Mouse (Mus musculus) liver, embryonic 15.5 days (tissue): ENCODE results near the gene Tns3. TPM values are rescaled to one million over a fixed set of nuclear protein-coding genes. Genes with fewer than 3 reads are reported as not detected.

Experiments used
- ATAC-seq: fragments of 200-750 bp; cut with Nextera tagmentation; 2 replicates; pipeline ENCODE4 v1.8.0; 2017; ENCODE audit warnings: moderate number of reproducible peaks, mild to moderate bottlenecking, moderate library complexity; ENCODE audit not compliant: insufficient read depth
- H3K27ac ChIP-seq: fragments of 300-500 bp; sonication (generic); replicated peaks from 2 replicates; pipeline ENCODE4 v1.5.1; 2015; ENCODE audit warnings: mild to moderate bottlenecking, inconsistent platforms
- H3K27me3 ChIP-seq: fragments of 300-500 bp; sonication (generic); 2 replicates; pipeline ENCODE4 v1.6.1; 2015; ENCODE audit warnings: mild to moderate bottlenecking, inconsistent platforms
- H3K36me3 ChIP-seq: fragments of 300-500 bp; sonication (generic); replicated peaks from 2 replicates; pipeline ENCODE4 v1.6.1; 2015; ENCODE audit warnings: moderate library complexity, mild to moderate bottlenecking, inconsistent platforms
- H3K4me1 ChIP-seq: fragments of 300-500 bp; sonication (generic); replicated peaks from 2 replicates; pipeline ENCODE4 v1.6.1; 2015; ENCODE audit warnings: inconsistent platforms
- H3K4me2 ChIP-seq: fragments of 300-500 bp; sonication (generic); 2 replicates; pipeline ENCODE4 v1.6.1; 2015; ENCODE audit warnings: moderate library complexity, mild to moderate bottlenecking, inconsistent platforms
- H3K4me3 ChIP-seq: fragments of 300-500 bp; sonication (generic); replicated peaks from 2 replicates; pipeline ENCODE4 v1.5.1; 2015; ENCODE audit warnings: mild to moderate bottlenecking, inconsistent platforms
- H3K9ac ChIP-seq: fragments of 300-500 bp; sonication (generic); 2 replicates; pipeline ENCODE4 v1.6.1; 2015; ENCODE audit warnings: moderate library complexity, mild to moderate bottlenecking, inconsistent platforms
- H3K9me3 ChIP-seq: fragments of 300-500 bp; sonication (generic); replicated peaks from 2 replicates; pipeline ENCODE4 v1.6.1; 2016; ENCODE audit warnings: inconsistent platforms
- WGBS: fragments of 180-500 bp; shearing (Covaris S2); methylation state at CpG from one replicate; pipeline ENCODE4 v1.1.7; 2015; ENCODE audit warnings: mixed read lengths; ENCODE audit not compliant: insufficient replicate concordance; 5-methylcytosine and 5-hydroxymethylcytosine counted together
- polyA plus RNA-seq: library from polyadenylated mRNA; unstranded; fragments of >200 nt; fragmentation: Nextera tagmentation; extraction: Ambion mirVana; gene quantifications from 2 replicates; pipeline ENCODE4 v1.2.1, GENCODE M21; 2015

The Tns3 gene
- polyA plus RNA-seq, 1 experiment from 2014 or later = 3.4 TPM

DNA sequence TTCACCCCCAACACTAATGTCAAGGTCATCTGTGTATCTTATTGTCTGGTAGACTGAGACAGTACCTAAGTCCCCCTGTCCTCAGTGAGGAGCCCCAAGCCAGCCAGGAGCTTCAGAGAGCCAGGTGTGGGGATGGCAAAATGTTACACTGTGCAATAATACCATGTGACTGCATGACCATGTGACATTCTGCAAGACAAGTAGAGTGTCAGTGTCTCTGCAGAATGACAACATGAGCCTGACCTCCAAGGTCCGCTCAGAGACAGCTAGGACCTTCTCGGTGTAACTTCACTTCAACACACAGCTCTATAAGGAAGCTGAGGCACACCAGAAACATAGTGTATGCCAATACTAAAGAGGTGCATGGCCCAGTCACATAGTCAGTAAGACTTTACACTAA, 20.1 kb downstream of the Tns3 start:
- Histone ChIP-seq H3K27ac (no peak overlapping the region), H3K27me3 (no peaks in the 10 kb centered on the region), H3K4me3 (no peak overlapping the region), H3K4me1 (peaks cover 17% of the 10 kb centered on the region), H3K9me3 (no peaks in the 10 kb centered on the region), H3K4me2 (no peak overlapping the region), H3K9ac (no peak overlapping the region), H3K36me3 (no peaks in the 10 kb centered on the region)
- WGBS = 80% methylated on average over 2 of the region's 2 CpGs
- no peak for ATAC-seq

DNA sequence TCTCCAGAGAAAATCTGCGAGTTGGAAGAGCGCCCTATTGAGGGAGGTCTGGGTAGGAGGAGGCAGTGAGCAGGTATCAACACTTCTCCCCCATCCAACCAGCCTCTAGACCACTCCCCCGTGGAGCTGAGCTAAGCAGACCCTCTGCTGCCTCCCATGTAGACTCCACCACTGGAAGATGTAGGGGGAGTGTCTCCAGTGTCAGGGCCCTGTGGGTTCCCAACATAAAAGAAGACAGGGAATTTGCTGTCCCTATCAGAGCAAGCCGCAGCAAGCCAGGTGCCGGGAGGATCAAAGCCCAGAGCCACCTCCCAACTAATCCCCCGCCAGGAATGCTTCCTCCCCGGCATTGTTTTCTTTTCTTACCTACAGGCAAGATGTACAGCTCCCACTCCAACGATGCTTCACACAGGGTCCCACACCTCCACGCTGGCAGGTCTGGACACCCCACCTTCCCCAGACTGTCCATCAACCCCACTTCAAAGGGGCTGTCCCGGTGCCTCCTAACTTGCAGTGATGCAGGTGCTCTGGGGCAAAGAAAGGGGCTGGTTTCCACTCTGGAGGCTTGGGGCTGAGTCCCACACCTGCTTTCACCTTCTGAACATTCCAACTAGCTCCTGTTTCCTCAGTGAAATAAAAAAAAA, 22.6 kb downstream of the Tns3 start:
- Histone ChIP-seq H3K9me3 (no peaks in the 10 kb centered on the region), H3K4me3 (no peak overlapping the region), H3K9ac (no peak overlapping the region), H3K4me1 (peaks cover 39% of the 10 kb centered on the region), H3K27me3 (no peaks in the 10 kb centered on the region), H3K27ac (no peak overlapping the region), H3K36me3 (no peaks in the 10 kb centered on the region), H3K4me2 (no peak overlapping the region)
- no peak for ATAC-seq
- WGBS = 46% methylated on average over 10 of the region's 10 CpGs

DNA sequence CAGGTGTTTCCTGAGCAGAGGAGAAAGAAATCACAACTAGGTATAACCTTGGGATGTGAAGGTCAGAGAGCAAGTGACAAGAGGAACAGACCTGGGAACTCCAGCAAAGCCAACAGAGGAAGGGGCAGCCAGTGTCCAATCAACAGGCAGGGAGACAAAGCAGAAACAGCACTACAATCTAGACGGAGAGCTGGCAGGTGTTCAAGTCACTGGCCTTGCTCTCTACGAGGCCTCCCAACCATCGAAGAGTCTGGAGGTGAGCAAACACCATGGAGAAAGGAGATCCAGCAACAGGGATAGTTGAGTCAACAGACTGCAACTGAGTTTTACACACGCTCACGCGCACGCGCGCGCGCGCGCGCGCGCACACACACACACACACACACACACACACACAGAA, 24.6 kb downstream of the Tns3 start:
- H3K4me3 ChIP-seq = no peak overlapping the region
- no peaks in the 10 kb centered on the region for H3K27me3 ChIP-seq
- no peak overlapping the region for H3K27ac ChIP-seq
- no peaks in the 10 kb centered on the region for H3K9me3 ChIP-seq
- no peaks in the 10 kb centered on the region for H3K36me3 ChIP-seq
- no peak overlapping the region for H3K9ac ChIP-seq
- peaks cover 53% of the 10 kb centered on the region for H3K4me1 ChIP-seq
- no peak for ATAC-seq
- no peak overlapping the region for H3K4me2 ChIP-seq
- WGBS = 78% methylated on average over 16 of the region's 16 CpGs

DNA sequence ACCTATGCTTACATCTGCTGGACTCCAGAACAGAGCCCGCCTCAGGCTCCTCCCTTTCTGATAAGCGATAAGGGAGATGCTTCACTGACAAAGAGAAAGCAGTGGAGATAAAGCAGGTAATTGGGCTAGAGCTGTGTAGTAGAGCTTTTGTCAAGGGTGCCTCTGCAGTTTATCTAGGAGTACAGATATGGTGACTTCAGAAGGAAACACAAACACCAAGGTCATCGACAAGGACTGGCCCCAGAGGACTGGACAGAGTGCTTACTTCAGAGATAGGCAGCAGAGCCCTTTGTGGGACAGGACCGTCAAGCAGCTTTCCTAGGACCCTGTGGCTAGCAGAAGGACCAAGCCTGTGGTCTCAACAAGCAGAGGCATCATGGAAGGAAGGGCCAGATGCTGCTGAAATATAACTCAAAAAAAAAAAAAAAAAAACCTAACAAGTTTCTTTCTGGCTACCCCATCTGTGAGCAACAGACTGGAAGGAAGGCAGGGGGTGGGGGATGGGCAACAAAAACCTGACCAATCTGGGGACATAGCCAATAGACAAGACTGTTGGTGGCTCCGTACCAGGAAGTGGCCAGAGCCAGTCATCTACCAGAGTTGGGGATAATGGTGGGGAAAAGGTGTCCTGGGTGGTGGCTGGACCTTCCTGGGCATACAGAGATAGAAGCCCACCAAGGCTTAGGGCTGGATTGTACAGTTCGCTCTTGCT, 25.2 kb downstream of the Tns3 start:
- Histone ChIP-seq H3K9ac (no peak overlapping the region), H3K27ac (no peak overlapping the region), H3K27me3 (no peaks in the 10 kb centered on the region), H3K4me2 (no peak overlapping the region), H3K9me3 (no peaks in the 10 kb centered on the region), H3K4me3 (no peak overlapping the region), H3K4me1 (peaks cover 59% of the 10 kb centered on the region), H3K36me3 (no peaks in the 10 kb centered on the region)
- ATAC-seq = no peak
- WGBS = 58% methylated on average over 6 of the region's 6 CpGs

DNA sequence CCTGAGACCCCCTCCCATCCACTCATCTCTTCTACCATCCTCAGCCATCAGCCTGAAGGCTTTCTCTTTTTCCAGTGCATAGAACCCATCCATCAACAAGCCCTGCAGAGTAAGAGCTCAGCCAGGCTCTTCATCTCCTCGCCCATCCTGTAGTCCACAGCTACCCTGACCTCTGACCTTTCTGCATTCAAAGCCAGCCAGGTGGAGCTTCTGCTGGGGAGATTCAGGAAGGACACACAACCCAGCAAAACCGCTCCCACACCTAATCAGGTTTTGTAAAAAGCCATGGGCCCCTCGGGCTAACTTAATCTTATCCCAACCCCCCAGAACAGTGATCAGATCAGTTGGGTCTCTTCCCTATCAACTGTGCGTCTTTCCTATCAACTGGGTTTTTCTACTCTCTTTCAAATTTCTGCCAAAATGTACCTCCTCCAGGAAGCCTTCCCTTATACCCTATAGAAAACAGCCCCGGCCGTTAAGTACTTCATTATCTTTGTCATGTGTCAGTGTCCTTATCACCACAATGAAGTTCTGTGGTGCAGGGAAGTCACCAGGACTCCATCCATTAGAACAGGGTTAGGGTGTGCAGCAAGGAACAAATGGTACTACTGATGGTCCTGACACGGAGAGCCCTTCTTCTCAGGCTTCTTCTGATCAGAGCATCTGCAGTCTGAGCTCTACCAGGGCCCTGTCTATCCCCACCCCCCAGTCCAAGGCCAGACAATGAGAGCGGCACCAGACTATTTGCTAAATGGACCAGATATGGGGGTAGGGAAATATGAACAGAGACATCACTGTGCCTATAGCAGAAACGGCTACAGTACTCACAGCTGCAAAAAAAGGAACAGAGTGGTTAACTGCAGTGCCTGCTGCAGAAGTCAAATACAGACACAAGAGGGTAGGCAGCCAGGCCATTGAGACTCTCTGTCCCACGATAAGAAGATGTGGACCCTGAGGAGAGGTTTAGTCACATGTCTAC, 26.6 kb downstream of the Tns3 start:
- Histone ChIP-seq H3K27ac (no peak overlapping the region), H3K4me1 (peaks cover 59% of the 10 kb centered on the region), H3K9ac (no peak overlapping the region), H3K4me3 (no peak overlapping the region), H3K9me3 (no peaks in the 10 kb centered on the region), H3K4me2 (no peak overlapping the region), H3K27me3 (no peaks in the 10 kb centered on the region), H3K36me3 (no peaks in the 10 kb centered on the region)
- peak; percentile 69 for ATAC-seq
- 21% methylated on average over 10 of the region's 10 CpGs for WGBS

DNA sequence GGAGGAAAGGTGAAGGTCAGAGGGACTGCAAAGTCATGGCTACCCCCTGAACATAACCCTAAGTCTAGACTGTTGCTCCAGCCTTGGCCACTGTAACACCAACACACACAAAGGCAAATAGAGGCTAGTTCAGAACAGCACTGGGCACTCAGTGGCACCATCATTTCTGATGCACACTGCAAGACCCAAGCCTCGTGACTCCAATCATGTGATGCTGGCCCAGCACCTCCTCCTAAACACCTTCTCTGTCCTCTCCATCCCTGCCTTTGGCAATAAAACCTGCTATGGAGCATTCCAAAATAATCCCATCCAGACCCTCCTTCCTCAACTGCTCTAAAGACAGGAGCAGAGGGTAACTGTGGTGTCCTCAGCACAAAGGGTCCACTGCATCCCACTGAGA, 27.7 kb downstream of the Tns3 start:
- Histone ChIP-seq H3K4me2 (no peak overlapping the region), H3K27me3 (no peaks in the 10 kb centered on the region), H3K27ac (no peak overlapping the region), H3K9me3 (no peaks in the 10 kb centered on the region), H3K4me3 (no peak overlapping the region), H3K4me1 (peaks cover 59% of the 10 kb centered on the region), H3K36me3 (no peaks in the 10 kb centered on the region), H3K9ac (no peak overlapping the region)
- no peak for ATAC-seq
- WGBS = 51% methylated on average over 1 of the region's 1 CpGs

DNA sequence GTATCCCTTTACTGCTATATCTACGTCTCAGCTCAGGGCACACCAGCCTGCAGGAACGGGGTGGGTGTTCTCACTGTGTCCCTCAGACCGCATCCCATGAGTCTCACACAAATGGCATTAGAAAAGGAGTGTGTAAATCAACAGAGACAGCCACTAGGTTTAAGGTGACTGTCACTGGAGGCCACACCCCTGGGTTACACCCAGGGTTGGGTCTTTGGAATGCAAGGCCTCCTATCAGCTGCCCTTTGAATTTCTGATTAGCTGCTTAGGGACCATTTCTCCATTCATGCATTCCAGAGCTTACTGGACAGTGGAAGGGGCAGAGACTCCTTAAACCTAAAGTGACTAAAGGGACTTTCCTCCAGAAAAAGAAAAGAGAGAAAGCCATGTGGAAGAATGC, 28.6 kb downstream of the Tns3 start:
- H3K9me3 ChIP-seq = no peaks in the 10 kb centered on the region
- no peak for ATAC-seq
- WGBS = 37% methylated on average over 3 of the region's 3 CpGs
- peaks cover 58% of the 10 kb centered on the region for H3K4me1 ChIP-seq
- no peaks in the 10 kb centered on the region for H3K36me3 ChIP-seq
- H3K9ac ChIP-seq = no peak overlapping the region
- no peak overlapping the region for H3K4me2 ChIP-seq
- H3K4me3 ChIP-seq = no peak overlapping the region
- no peaks in the 10 kb centered on the region for H3K27me3 ChIP-seq
- H3K27ac ChIP-seq = no peak overlapping the region

DNA sequence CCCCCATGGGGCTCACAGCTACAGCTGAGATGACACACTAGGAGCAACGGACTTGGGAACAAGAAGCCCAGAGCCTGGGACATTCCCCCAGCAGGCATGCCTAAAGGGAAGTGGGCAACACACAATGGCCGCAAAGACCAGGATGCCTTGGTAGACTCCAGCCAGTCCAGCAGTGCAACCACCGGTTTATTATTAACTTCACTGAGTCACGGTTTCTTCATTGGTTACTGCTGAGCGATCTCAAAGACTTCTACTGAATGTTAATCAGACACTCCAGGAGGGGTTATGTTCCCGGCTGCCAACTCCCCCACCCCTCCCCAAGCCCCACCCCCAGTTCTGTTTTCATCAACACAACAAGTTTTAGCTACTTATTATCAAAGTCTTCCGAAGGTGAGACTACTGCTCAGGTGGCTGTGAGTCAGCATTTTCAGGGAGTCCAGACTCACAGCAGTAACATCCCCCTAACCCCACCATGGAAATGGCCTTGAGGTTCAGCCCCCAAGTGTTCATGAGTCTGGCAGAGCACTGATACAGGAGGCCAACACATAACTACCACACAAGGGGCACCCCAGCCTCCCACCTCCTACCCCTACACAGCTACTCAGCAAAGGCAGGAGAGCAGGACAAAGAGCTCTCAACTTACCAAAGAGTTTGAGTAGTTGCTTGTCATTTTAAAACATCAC, 29.5 kb downstream of the Tns3 start:
- Histone ChIP-seq H3K27me3 (no peaks in the 10 kb centered on the region), H3K4me2 (no peak overlapping the region), H3K4me1 (peaks cover 48% of the 10 kb centered on the region), H3K36me3 (no peaks in the 10 kb centered on the region), H3K9me3 (no peaks in the 10 kb centered on the region), H3K9ac (no peak overlapping the region), H3K27ac (no peak overlapping the region), H3K4me3 (no peak overlapping the region)
- 41% methylated on average over 7 of the region's 7 CpGs for WGBS
- ATAC-seq = no peak

DNA sequence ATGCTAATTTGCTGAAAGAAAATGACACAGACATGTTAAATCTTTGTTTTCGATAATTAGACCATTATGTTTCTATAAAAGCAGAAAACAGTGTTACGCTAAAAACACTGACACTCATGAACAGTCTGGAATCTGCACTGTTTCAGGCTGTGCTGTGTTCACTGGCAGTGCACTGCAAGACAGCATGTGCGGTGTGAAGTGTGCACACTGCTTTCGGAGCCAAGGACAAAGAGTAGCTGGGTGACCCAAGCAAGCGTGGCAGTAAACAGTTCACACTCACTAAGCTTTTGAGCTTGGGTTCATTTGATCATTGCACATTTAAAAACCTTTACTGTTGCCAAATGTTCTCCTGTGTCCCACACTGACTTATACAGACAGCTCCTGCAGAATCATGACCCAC, 32.2 kb downstream of the Tns3 start:
- H3K27ac ChIP-seq = no peak overlapping the region
- no peaks in the 10 kb centered on the region for H3K36me3 ChIP-seq
- peaks cover 31% of the 10 kb centered on the region for H3K4me1 ChIP-seq
- no peak for ATAC-seq
- H3K4me2 ChIP-seq = no peak overlapping the region
- H3K4me3 ChIP-seq = no peak overlapping the region
- no peaks in the 10 kb centered on the region for H3K27me3 ChIP-seq
- no peaks in the 10 kb centered on the region for H3K9me3 ChIP-seq
- H3K9ac ChIP-seq = no peak overlapping the region
- 73% methylated on average over 5 of the region's 5 CpGs for WGBS

DNA sequence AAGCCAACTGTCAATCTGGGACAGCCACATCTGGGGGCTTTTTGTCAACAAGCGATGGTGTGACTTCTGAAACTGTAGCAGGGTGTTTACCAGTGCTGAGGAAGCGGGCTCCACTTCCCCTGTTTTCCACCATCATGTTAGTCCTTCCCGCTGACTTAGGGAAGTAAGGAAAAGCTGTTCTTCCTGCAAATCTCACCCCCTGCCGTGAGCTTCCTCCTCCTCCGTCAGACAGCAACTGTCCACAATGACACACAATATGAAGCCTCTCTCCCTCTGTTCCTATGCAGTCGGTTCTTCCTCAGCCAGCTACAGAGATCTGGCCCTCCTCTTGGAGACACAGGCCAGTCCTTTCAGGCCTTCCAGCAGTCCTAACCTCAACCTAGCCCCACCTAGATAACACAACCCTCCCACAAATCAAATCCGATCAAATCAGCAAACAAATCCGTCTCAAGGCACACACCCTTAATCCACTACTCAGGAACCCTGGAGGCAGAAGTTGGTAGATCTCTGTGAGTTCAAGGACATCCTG, 34.4 kb downstream of the Tns3 start:
- Histone ChIP-seq H3K27ac (no peak overlapping the region), H3K4me3 (no peak overlapping the region)
- WGBS = 47% methylated on average over 8 of the region's 8 CpGs

More for the DNA sequence above, 34.4 kb downstream of the Tns3 start:
- no peak overlapping the region for H3K9ac ChIP-seq
- no peaks in the 10 kb centered on the region for H3K36me3 ChIP-seq
- ATAC-seq = no peak
- peaks cover 22% of the 10 kb centered on the region for H3K4me1 ChIP-seq
- H3K27me3 ChIP-seq = peaks cover 11% of the 10 kb centered on the region
- no peaks in the 10 kb centered on the region for H3K9me3 ChIP-seq
- no peak overlapping the region for H3K4me2 ChIP-seq
